Mouse (Mus musculus) telencephalon, adult 2 months (tissue): ENCODE data around the gene Gm13078.

Source experiments
- DNase-seq: peaks from one replicate; pipeline ENCODE4 v3.0.0-alpha.2; 2011; ENCODE audit warnings: low read depth, low spot score

Gene Gm13078

DNA sequence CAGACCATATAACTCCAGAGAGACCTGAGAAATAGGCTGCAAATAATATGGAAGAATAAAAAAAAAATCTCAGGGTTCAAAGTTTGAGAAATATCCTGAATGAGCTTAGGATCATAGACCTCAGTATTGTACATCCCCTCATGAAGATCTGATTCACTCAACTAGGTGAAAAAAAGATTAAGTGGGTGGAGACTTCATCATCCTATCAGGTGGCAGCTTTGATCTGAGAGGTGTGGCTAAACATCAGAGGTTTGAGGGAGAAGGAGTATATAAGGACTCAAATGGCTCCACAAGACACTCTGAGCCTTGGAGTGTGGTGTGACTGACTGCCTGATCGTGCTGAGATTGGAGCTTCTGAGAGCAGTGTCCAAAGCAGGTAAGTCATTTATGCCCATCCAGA lies at the start of gene Gm13078:
Gm13078 (plus strand) TSS at position 301 of the 400 bp plus-strand sequence.
- DNase-seq: no peak

DNA sequence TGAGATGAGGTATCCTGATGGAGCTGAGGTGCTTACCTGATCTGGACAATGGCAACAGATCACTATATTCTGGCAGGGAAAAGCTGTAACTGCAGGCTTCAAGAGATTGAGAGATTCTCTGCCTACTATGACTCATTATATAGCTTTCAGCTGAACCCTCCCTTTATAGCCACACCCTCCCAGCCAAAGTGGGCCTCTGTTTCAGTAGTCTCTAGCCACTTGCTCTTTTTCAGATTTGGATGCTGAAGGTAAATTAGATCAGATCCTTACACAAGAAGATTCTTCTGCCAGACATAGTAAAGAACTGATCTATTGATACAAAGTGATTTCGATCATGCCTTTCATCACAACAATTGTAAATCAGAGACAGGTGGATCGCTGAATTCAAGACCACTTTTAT lies 16.6 kb upstream of the Gm13078 start, which contains the start of gene Gm13089:
Gm13089 (minus strand) TSS at position 101 of the 400 bp plus-strand sequence.
- DNase-seq: no peak
